Mouse (Mus musculus) hindbrain, embryonic 16.5 days (tissue): Measurements from ENCODE around the gene Olfr1112. TPM values are rescaled to one million over a fixed set of nuclear protein-coding genes. Genes with fewer than 3 reads are reported as not detected.
"Not testable (repeated sequence)": the region's sequence is repeated elsewhere in the genome, so short reads cannot be mapped to it uniquely, and the experiment has no call there.

Experiments
- ATAC-seq: fragments of 200-750 bp; cut with Nextera tagmentation; 2 replicates; pipeline ENCODE4 v1.8.0; 2017; ENCODE audit warnings: moderate TSS enrichment, moderate library complexity
- H3K27ac ChIP-seq: fragments of 300-500 bp; sonication (generic); 2 replicates; pipeline ENCODE4 v1.5.1; 2014; ENCODE audit warnings: low read depth, mild to moderate bottlenecking, control low read depth, low read length, moderate library complexity
- H3K27me3 ChIP-seq: fragments of 300-500 bp; sonication (generic); replicated peaks from 2 replicates; pipeline ENCODE4 v1.6.1; 2014; ENCODE audit warnings: low read length; ENCODE audit not compliant: control insufficient read depth, insufficient read depth
- H3K36me3 ChIP-seq: fragments of 300-500 bp; sonication (generic); 2 replicates; pipeline ENCODE4 v1.6.1; 2014; ENCODE audit warnings: mild to moderate bottlenecking, low read length, moderate library complexity, mixed read lengths; ENCODE audit not compliant: control insufficient read depth, insufficient read depth
- H3K4me1 ChIP-seq: fragments of 300-500 bp; sonication (generic); 2 replicates; pipeline ENCODE4 v1.6.1; 2014; ENCODE audit warnings: low read depth, low read length; ENCODE audit not compliant: control insufficient read depth, insufficient read depth
- H3K4me2 ChIP-seq: fragments of 300-500 bp; sonication (generic); 2 replicates; pipeline ENCODE4 v1.6.1; 2014; ENCODE audit warnings: mild to moderate bottlenecking, low read length, control low read depth, moderate library complexity
- H3K4me3 ChIP-seq: fragments of 300-500 bp; sonication (generic); 2 replicates; pipeline ENCODE4 v1.5.1; 2014; ENCODE audit warnings: mild to moderate bottlenecking, low read length, control low read depth, moderate library complexity
- H3K9ac ChIP-seq: fragments of 300-500 bp; sonication (generic); 2 replicates; pipeline ENCODE4 v1.6.1; 2014; ENCODE audit warnings: low read depth, mild to moderate bottlenecking, control low read depth, low read length, moderate library complexity
- H3K9me3 ChIP-seq: fragments of 300-500 bp; sonication (generic); 2 replicates; pipeline ENCODE4 v1.6.1; 2014; ENCODE audit warnings: mild to moderate bottlenecking, low read length, moderate library complexity; ENCODE audit not compliant: control insufficient read depth
- WGBS: fragments of 180-500 bp; shearing (Covaris S2); extraction: QIAGEN DNeasy Blood & Tissue Kit; methylation state at CpG from one replicate; pipeline ENCODE4 v1.1.7; 2014; 5-methylcytosine and 5-hydroxymethylcytosine counted together
- polyA plus RNA-seq: library from polyadenylated mRNA; unstranded; fragments of >200 nt; fragmentation: Nextera tagmentation; extraction: Ambion mirVana; gene quantifications from 2 replicates; pipeline ENCODE4 v1.2.1, GENCODE M21; 2015

Gene Olfr1112
- polyA plus RNA-seq = not detected in 2 replicates

DNA sequence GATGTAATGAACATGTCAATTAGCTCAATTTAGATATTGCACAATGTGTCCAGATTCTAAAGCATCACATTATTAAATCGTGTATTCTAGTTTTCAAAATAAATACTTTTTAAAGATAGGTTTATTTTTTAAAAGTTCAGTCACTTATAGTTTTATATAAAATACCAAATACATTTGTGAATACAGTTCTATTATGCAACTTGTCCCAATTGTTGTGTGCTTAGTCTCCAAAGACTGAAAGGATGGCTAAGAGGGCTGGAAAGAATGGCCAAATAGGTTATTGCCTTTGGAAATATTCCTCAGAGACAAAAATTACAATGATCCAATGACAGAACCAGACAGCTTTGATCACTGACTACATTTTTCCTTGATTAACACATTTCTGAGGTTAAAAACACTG lies at the start of gene Olfr1112:
TSS of gene Olfr1112 (plus strand) at position 301 of the 400 bp plus-strand sequence.
- Histone ChIP-seq H3K27me3 (no peaks in the 10 kb centered on the region), H3K27ac (no peak within 1 kb of the TSS), H3K9me3 (no peaks in the 10 kb centered on the region), H3K4me2 (no peak within 1 kb of the TSS), H3K9ac (no peak within 1 kb of the TSS), H3K4me3 (no peak within 1 kb of the TSS), H3K4me1 (no peaks in the 10 kb centered on the region), H3K36me3 (no peaks in the 10 kb centered on the region)
- 93% methylated on average over 1 of the region's 1 CpGs for WGBS
- no peak for ATAC-seq

DNA sequence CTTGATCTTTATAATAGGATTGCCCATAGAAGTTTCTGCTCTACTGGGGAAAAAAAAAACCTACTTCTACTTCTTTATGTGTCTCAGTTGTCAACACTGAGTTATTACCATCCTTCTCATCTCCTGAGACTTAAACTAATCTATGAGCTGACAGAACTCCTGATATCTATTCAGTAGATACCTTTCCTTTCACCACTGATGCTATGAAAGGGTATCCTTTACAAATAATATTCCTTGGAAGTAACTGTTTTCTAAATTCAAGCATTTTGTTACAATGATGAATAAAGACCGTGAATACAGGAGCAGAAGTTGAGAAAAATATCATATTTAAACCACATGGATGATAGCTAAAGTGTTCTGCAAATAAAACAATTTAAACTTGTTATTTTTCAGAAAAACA lies 47.4 kb upstream of the Olfr1112 start, which contains the start of gene Olfr1110:
TSS of gene Olfr1110 (minus strand) at position 101 of the 400 bp plus-strand sequence.
- ATAC-seq = no peak
- H3K27ac ChIP-seq = no peak within 1 kb of the TSS
- WGBS = 89% methylated on average over 1 of the region's 1 CpGs
- no peaks in the 10 kb centered on the region for H3K4me1 ChIP-seq
- H3K36me3 ChIP-seq = no peaks in the 10 kb centered on the region
- no peak within 1 kb of the TSS for H3K4me2 ChIP-seq
- H3K9me3 ChIP-seq = no peaks in the 10 kb centered on the region
- H3K4me3 ChIP-seq = no peak within 1 kb of the TSS
- no peaks in the 10 kb centered on the region for H3K27me3 ChIP-seq
- H3K9ac ChIP-seq = no peak within 1 kb of the TSS

DNA sequence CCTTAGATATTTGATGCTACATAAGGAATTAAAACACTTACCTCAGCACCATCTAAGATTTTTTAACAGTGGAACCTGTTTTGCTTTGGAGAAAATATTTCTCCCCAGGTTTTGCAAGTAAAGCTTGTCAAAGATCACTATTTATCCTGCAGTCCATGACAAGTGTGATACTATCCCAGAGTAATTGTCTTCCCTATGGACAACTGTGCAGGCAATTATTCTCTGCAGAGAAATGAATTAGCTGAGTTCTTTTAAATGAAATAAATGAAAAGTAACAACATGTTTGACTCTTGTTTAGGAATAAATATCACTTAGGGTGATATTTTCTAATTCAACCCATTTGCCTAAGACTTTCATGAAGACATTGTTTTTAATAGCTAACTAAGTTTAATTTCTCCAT lies 35.1 kb upstream of the Olfr1112 start, which contains the start of gene Olfr1111:
TSS of gene Olfr1111 (minus strand) at position 101 of the 400 bp plus-strand sequence.
- no peak for ATAC-seq
- Histone ChIP-seq H3K36me3 (no peaks in the 10 kb centered on the region), H3K9ac (no peak within 1 kb of the TSS), H3K9me3 (no peaks in the 10 kb centered on the region), H3K27ac (no peak within 1 kb of the TSS), H3K27me3 (no peaks in the 10 kb centered on the region), H3K4me3 (no peak within 1 kb of the TSS), H3K4me2 (no peak within 1 kb of the TSS), H3K4me1 (no peaks in the 10 kb centered on the region)

DNA sequence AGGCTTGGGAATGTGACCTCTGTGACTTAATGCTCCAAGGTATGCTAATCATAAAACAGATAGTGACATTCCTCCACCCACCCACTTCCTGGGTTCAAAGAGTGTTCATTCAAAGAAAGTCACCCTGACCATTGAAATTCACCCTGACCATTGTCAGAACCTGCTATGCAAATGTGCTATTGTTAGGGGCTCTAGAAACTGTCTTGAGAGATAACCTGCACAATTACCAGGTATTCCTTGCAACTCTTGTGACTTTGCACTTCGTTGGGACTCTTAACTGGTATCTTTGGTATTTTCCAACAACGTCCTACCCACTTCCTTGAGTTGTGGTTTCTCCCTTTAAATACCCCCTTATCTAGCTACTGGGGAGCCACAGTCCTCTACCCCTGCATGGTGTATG lies 19.9 kb upstream of the Olfr1112 start:
- H3K27me3 ChIP-seq, ATAC-seq, H3K9me3 ChIP-seq, H3K4me1 ChIP-seq, H3K36me3 ChIP-seq, H3K4me3 ChIP-seq, H3K27ac ChIP-seq, H3K9ac ChIP-seq, H3K4me2 ChIP-seq: not testable (repeated sequence)
- 87% methylated on average over 2 of the region's 2 CpGs for WGBS

DNA sequence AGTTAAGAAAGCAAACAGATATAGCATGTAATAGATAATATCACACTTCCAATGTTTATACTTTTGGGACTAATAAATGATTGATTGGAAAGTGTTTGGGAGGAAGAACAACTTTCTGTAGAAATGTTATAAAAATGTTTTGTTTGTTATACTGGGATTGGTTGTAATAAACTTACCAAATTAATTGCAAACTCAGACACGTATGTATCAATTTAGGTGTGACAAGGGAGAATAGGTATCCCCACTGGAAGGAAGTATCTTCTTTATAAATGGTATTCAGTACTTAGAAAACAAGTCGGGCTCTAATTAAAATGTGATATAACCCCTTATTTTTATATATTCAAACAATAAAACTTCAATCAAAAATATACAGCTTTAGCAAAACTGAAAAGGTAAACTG lies 21.1 kb downstream of the Olfr1112 start, which contains the start of gene Olfr1113:
TSS of gene Olfr1113 (plus strand) at position 301 of the 400 bp plus-strand sequence.
- H3K27ac ChIP-seq = no peak within 1 kb of the TSS
- H3K27me3 ChIP-seq = no peaks in the 10 kb centered on the region
- H3K36me3 ChIP-seq = no peaks in the 10 kb centered on the region
- no peak within 1 kb of the TSS for H3K4me3 ChIP-seq
- no peak within 1 kb of the TSS for H3K9ac ChIP-seq
- H3K9me3 ChIP-seq = no peaks in the 10 kb centered on the region
- whole genome bisulfite sequencing = 89% methylated on average over 2 of the region's 2 CpGs
- no peak within 1 kb of the TSS for H3K4me2 ChIP-seq
- no peaks in the 10 kb centered on the region for H3K4me1 ChIP-seq
- no peak for ATAC-seq

Other genes with a start within 250 kb of the Olfr1112 start
- not detected in 2 replicates for gene Olfr1099, start 227.1 kb upstream of the Olfr1112 start, polyA plus RNA-seq
- not detected in 2 replicates for gene Olfr1100, start 207.8 kb upstream of the Olfr1112 start, polyA plus RNA-seq
- not detected in 2 replicates for gene Olfr1101, start 196.6 kb upstream of the Olfr1112 start, polyA plus RNA-seq
- not detected in 2 replicates for gene Olfr1102, start 189.4 kb upstream of the Olfr1112 start, polyA plus RNA-seq
- gene Olfr1104, start 160.7 kb upstream of the Olfr1112 start, polyA plus RNA-seq = not detected in 2 replicates
- gene Olfr1105, start 151.3 kb upstream of the Olfr1112 start, polyA plus RNA-seq = not detected in 2 replicates
- not detected in 2 replicates for gene Olfr1106, start 135.5 kb upstream of the Olfr1112 start, polyA plus RNA-seq
- gene Olfr1107, start 112.0 kb upstream of the Olfr1112 start, polyA plus RNA-seq = not detected in 2 replicates
- not detected in 2 replicates for gene Olfr1109, start 91.8 kb upstream of the Olfr1112 start, polyA plus RNA-seq
- gene Olfr259, start 73.2 kb upstream of the Olfr1112 start, polyA plus RNA-seq = not detected in 2 replicates
- not detected in 2 replicates for gene Olfr1110, start 47.5 kb upstream of the Olfr1112 start, polyA plus RNA-seq
- not detected in 2 replicates for gene Olfr1111, start 35.2 kb upstream of the Olfr1112 start, polyA plus RNA-seq
- not detected in 2 replicates for gene Olfr1113, start 21.2 kb downstream of the Olfr1112 start, polyA plus RNA-seq
- gene Olfr1115, start 60.2 kb downstream of the Olfr1112 start, polyA plus RNA-seq = not detected in 2 replicates
- gene Olfr1116, start 79.7 kb downstream of the Olfr1112 start, polyA plus RNA-seq = not detected in 2 replicates
- not detected in 2 replicates for gene Olfr1118, start 119.8 kb downstream of the Olfr1112 start, polyA plus RNA-seq
- gene Olfr1120, start 167.0 kb downstream of the Olfr1112 start, polyA plus RNA-seq = not detected in 2 replicates
- not detected in 2 replicates for gene Olfr1121, start 182.1 kb downstream of the Olfr1112 start, polyA plus RNA-seq
- gene Olfr1122, start 198.1 kb downstream of the Olfr1112 start, polyA plus RNA-seq = not detected in 2 replicates
- not detected in 2 replicates for gene Olfr1123, start 228.8 kb downstream of the Olfr1112 start, polyA plus RNA-seq
- gene Olfr1124, start 242.5 kb downstream of the Olfr1112 start, polyA plus RNA-seq = not detected in 2 replicates